Comparison of ENCODE assay signal across 10 mouse cellular contexts in the genomic region with DNA sequence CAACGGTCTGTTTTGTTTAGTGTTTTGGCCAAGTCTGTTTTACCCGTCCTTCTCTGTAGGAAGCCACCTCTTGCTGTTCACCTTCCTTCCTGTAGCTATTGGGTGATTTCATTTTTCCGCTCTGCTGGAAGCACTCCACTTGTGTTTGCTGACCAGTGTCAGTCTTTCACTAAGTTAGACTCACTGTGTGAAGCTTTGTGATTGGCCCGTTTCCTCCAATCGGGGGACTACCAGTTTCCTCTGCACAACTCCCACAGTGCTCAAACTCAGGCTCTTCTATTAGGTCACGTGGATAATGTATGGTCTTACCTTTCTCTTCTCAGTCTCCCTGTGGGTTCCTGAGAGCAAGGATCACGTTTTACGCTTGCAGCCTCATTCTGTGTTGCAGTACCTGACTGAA. TPM values are rescaled to one million over a fixed set of nuclear protein-coding genes. Genes with fewer than 3 reads are reported as not detected.
DNase-seq lines count a peak whose midpoint lies in the region; ATAC-seq and TF ChIP-seq lines count a peak whose summit lies in the region.
"Had no signal": no experiment of that assay in that cellular context is flagged by ENCODE, and none has a peak within 500 bp of the region (broad histone marks: within the 10 kb centered on the region; RNA-seq: fewer than 3 reads in every experiment).

No protein-coding gene starts in this region.

- H3K4me3 ChIP-seq in CH12.LX (replicated peaks in 1 of 3; ENCODE audit: low read depth in 2 of 3, low read length in 2 of 3, poor library complexity in 1 of 3), result peak overlapping the region; percentile 51 to 56 (median 54)
- peak overlapping the region; percentile 13 to 55 for H3K4me3 ChIP-seq in liver, embryonic 14.5 days (ENCODE audit: insufficient read depth in 1 of 2, low read depth in 2 of 2, low read length in 2 of 2)
- H3K4me3 ChIP-seq: midbrain, embryonic 15.5 days had no signal

- peaks cover 15% of the 10 kb centered on the region for H3K79me2 ChIP-seq in CH12.LX (replicated peaks; ENCODE audit: control insufficient read depth, extremely low read depth, insufficient read depth, poor library complexity, severe bottlenecking)

- peak; percentile 78 for DNase-seq in CH12.LX (ENCODE audit: extremely low read depth)
- peak; percentile 28 for DNase-seq in T-cell, adult 2 months (ENCODE audit: low spot score)
- peak; percentile 47 to 51 (median 51) for DNase-seq in liver, embryonic 14.5 days (ENCODE audit: low read depth in 3 of 3, low spot score in 3 of 3)
- peak; percentile 26 to 46 for DNase-seq in spleen, postnatal 10 days (ENCODE audit: low spot score in 2 of 2)
- DNase-seq in left cerebral cortex, postnatal 4 days, result no peak
- DNase-seq in testis, postnatal 10 days (ENCODE audit: low spot score), result no peak
- DNase-seq in embryo, embryonic 10.5 days (ENCODE audit: low spot score), result no peak
- no peak for DNase-seq in urinary bladder, postnatal 10 days (ENCODE audit: low spot score)
- DNase-seq: kidney, adult 2 months had no signal

- no peak for TF ChIP-seq CTCF in CH12.LX (conservative IDR thresholded peaks at IDR 0.05 in 1 of 2, IDR thresholded peaks at IDR 0.05 in 1 of 2; ENCODE audit: low read depth in 2 of 2, low read length in 2 of 2)
- no peak for TF ChIP-seq CTCF in liver, embryonic 14.5 days (IDR thresholded peaks at IDR 0.05; ENCODE audit: low read depth)

- 12% methylated on average over 8 of the region's 8 CpGs for WGBS in liver, embryonic 14.5 days (ENCODE audit: insufficient replicate concordance)

- H3K9ac ChIP-seq in CH12.LX (ENCODE audit: insufficient read depth, low read depth), result peak overlapping the region; percentile 70
- peak overlapping the region; percentile 14; the same call in 1 of the 2 replicates for H3K9ac ChIP-seq in liver, embryonic 14.5 days (replicated peaks)
- H3K9ac ChIP-seq: midbrain, embryonic 15.5 days had no signal

- peak; percentile 74 for TF ChIP-seq POLR2A in CH12.LX (IDR thresholded peaks at IDR 0.05; ENCODE audit: low read depth, low read length)

- TF ChIP-seq RAD21 in CH12.LX (IDR thresholded peaks at IDR 0.05; ENCODE audit: low read depth, low read length), result no peak

- no peak for TF ChIP-seq EP300 in CH12.LX (IDR thresholded peaks at IDR 0.05; ENCODE audit: low read length)
- no peak for TF ChIP-seq EP300 in liver, embryonic 14.5 days (IDR thresholded peaks at IDR 0.05; ENCODE audit: low read depth)

- H3K4me2 ChIP-seq in CH12.LX (ENCODE audit: insufficient read depth, low read depth, poor library complexity, severe bottlenecking), result peak overlapping the region; percentile 73
- H3K4me2 ChIP-seq in liver, embryonic 14.5 days (ENCODE audit: low read depth), result peak overlapping the region; percentile 54
- H3K4me2 ChIP-seq: midbrain, embryonic 15.5 days had no signal

- in situ Hi-C loops in CH12.LX (cut with MboI; ENCODE audit: low pct_ligation_motif_present, low pct_unique_long_range_greater_than_20kb, low sequenced_read_pairs), result no loop called here

- peak overlapping the region; percentile 47 for H3K27ac ChIP-seq in CH12.LX (ENCODE audit: insufficient read depth, low read depth)
- H3K27ac ChIP-seq in liver, embryonic 14.5 days, result no peak overlapping the region; the same call in 1 of the 2 replicates
- H3K27ac ChIP-seq: midbrain, embryonic 15.5 days had no signal

- peaks cover 6 to 9% of the 10 kb centered on the region in 2 experiments for H3K36me3 ChIP-seq in CH12.LX (replicated peaks in 1 of 2; ENCODE audit: control insufficient read depth in 1 of 2, insufficient read depth in 1 of 2, low read length in 1 of 2)
- peaks cover 5% of the 10 kb centered on the region for H3K36me3 ChIP-seq in liver, embryonic 14.5 days (replicated peaks; ENCODE audit: control insufficient read depth, insufficient read depth, low read depth)
- H3K36me3 ChIP-seq: midbrain, embryonic 15.5 days had no signal

- H3K27me3 ChIP-seq in CH12.LX (replicated peaks), result no peaks in the 10 kb centered on the region
- H3K27me3 ChIP-seq in liver, embryonic 14.5 days (ENCODE audit: control insufficient read depth, insufficient read depth, low read length), result no peaks in the 10 kb centered on the region
- H3K27me3 ChIP-seq: midbrain, embryonic 15.5 days had no signal

- ATAC-seq in liver, embryonic 14.5 days (ENCODE audit: insufficient read depth), result peak; percentile 22; the same call in 1 of the 2 replicates
- ATAC-seq: midbrain, embryonic 15.5 days had no signal

- intact Hi-C loops in left cerebral cortex, postnatal 4 days (cut with DNase I), result no loop called here

- H3K9me3 ChIP-seq in CH12.LX (replicated peaks; ENCODE audit: low read length), result no peaks in the 10 kb centered on the region
- no peaks in the 10 kb centered on the region for H3K9me3 ChIP-seq in liver, embryonic 14.5 days (ENCODE audit: control insufficient read depth, low read length)
- H3K9me3 ChIP-seq: midbrain, embryonic 15.5 days had no signal

- dilution Hi-C loops in CH12.LX (cut with MboI; ENCODE audit: extremely low pct_ligation_motif_present, extremely low pct_unique_long_range_greater_than_20kb, low sequenced_read_pairs), result no loop called here

- peaks cover 0 to 21% of the 10 kb centered on the region in 2 experiments; a peak in 2 of 4 replicates for H3K4me1 ChIP-seq in CH12.LX (ENCODE audit: control insufficient read depth in 1 of 2, insufficient read depth in 2 of 2)
- peaks cover 11 to 18% of the 10 kb centered on the region in 2 experiments; a peak in 3 of 4 replicates for H3K4me1 ChIP-seq in liver, embryonic 14.5 days (replicated peaks; ENCODE audit: control insufficient read depth in 2 of 2, insufficient read depth in 2 of 2, low read length in 1 of 2)

TF ChIP-seq in CH12.LX, 34 proteins besides CTCF, POLR2A, EP300 and RAD21:
- TF ChIP-seq BHLHE40 (IDR thresholded peaks at IDR 0.05; ENCODE audit: low read depth, low read length) (peak; percentile 91), MAX (IDR thresholded peaks at IDR 0.05; ENCODE audit: low read length) (no peak; the same call in 1 of the 2 replicates), USF1 (IDR thresholded peaks at IDR 0.05; ENCODE audit: low read depth, low read length) (peak; percentile 70), NELFE (IDR thresholded peaks at IDR 0.05; ENCODE audit: low read depth, low read length) (peak; percentile 66), ELF1 (IDR thresholded peaks at IDR 0.05; ENCODE audit: low read depth, low read length) (peak; percentile 53), TCF12 (IDR thresholded peaks at IDR 0.05; ENCODE audit: low read depth, low read length) (peak; percentile 72), JUN (IDR thresholded peaks at IDR 0.05; ENCODE audit: insufficient read depth, low read depth, low read length) (peak; percentile 18; the same call in 1 of the 2 replicates), TBP (conservative IDR thresholded peaks at IDR 0.05; ENCODE audit: low read depth, low read length) (peak; percentile 88), SMC3 (IDR thresholded peaks at IDR 0.05; ENCODE audit: low read depth, low read length) (no peak), USF2 (conservative IDR thresholded peaks at IDR 0.05; ENCODE audit: low read depth, low read length) (peak; percentile 75), MYC (IDR thresholded peaks at IDR 0.05; ENCODE audit: low read depth, low read length) (peak; percentile 85; the same call in 1 of the 2 replicates), MXI1 (IDR thresholded peaks at IDR 0.05; ENCODE audit: low read depth, low read length) (no peak; the same call in 1 of the 2 replicates)

RNA-seq across cellular contexts. Expression of gene Rpl21, which starts 3.2 kb away (rescaled TPM):
- total RNA-seq in CH12.LX (2012; rRNA removed), result 1,240 and 1,429 TPM in 2 replicates
- total RNA-seq in CH12.LX (2014; rRNA removed), result 715 and 716 TPM in 2 replicates
- 300 and 964 TPM in 2 replicates for polyA plus RNA-seq in CH12.LX (2012; ENCODE audit: insufficient read length, low read depth)
- polyA plus RNA-seq in liver, embryonic 14.5 days (2012; rRNA removed), result 88.2 and 236 TPM in 2 replicates
- 453 and 467 TPM in 2 replicates for polyA plus RNA-seq in liver, embryonic 14.5 days (2014; fragmentation: Nextera tagmentation; extraction: Ambion mirVana)
- 100 to 1,000 TPM; 211 to 238 TPM for total RNA-seq in left cerebral cortex, postnatal 4 days (2021)

RNA-seq across cellular contexts. Expression of gene Rasl11a, which starts 15.3 kb away (rescaled TPM):
- total RNA-seq in CH12.LX (2012; rRNA removed) (0.25 TPM in 2 replicates), CH12.LX (2014; rRNA removed) (0.22 and 0.42 TPM in 2 replicates)
- polyA plus RNA-seq in CH12.LX (2012; ENCODE audit: insufficient read length, low read depth), result 0.22 TPM in 1 of 2 replicates, not detected in the other
- polyA plus RNA-seq in liver, embryonic 14.5 days (2012; rRNA removed), result 0.56 and 0.94 TPM in 2 replicates
- 0.85 and 0.94 TPM in 2 replicates for polyA plus RNA-seq in liver, embryonic 14.5 days (2014; fragmentation: Nextera tagmentation; extraction: Ambion mirVana)
- 10 to 100 TPM; 10.0 to 10.6 TPM for total RNA-seq in left cerebral cortex, postnatal 4 days (2021)

RNA-seq across cellular contexts. Expression of gene Usp12, which starts 34.7 kb away (rescaled TPM):
- 10.1 and 13.5 TPM in 2 replicates for total RNA-seq in CH12.LX (2012; rRNA removed)
- total RNA-seq in CH12.LX (2014; rRNA removed), result 6.0 and 7.8 TPM in 2 replicates
- polyA plus RNA-seq in CH12.LX (2012; ENCODE audit: insufficient read length, low read depth), result 17.8 and 18.1 TPM in 2 replicates
- polyA plus RNA-seq in liver, embryonic 14.5 days (2012; rRNA removed), result 4.7 and 7.0 TPM in 2 replicates
- polyA plus RNA-seq in liver, embryonic 14.5 days (2014; fragmentation: Nextera tagmentation; extraction: Ambion mirVana), result 4.9 and 5.6 TPM in 2 replicates
- 10 to 100 TPM; 49.0 to 53.9 TPM for total RNA-seq in left cerebral cortex, postnatal 4 days (2021)

Comparison
In these comparisons a context has a peak if more than half of its experiments do, and no peak if none do; other contexts are left out.
1. DNase-seq: peak in CH12.LX (single experiment), T-cell, adult 2 months (single experiment), liver, embryonic 14.5 days (3 of 3) and spleen, postnatal 10 days (2 of 2); none in left cerebral cortex, postnatal 4 days (single experiment), testis, postnatal 10 days (single experiment), embryo, embryonic 10.5 days (single experiment) and urinary bladder, postnatal 10 days (single experiment).
2. RNA of gene Rasl11a, which starts 15.3 kb away (total RNA-seq): 10.0 to 10.6 TPM in left cerebral cortex, postnatal 4 days; 0.22 to 0.42 TPM in CH12.LX; every median in the first group is over 4 times any median in the second.